Mouse (Mus musculus) erythroblast, embryonic 14.5 days (primary cell): ENCODE data around the gene Cdk11b. TPM values are rescaled to one million over a fixed set of nuclear protein-coding genes. Genes with fewer than 3 reads are reported as not detected.

Source experiments
- H3K27me3 ChIP-seq: 2 replicates; pipeline ENCODE4 v1.6.1; 2012; ENCODE audit warnings: inconsistent platforms; ENCODE audit not compliant: control insufficient read depth
- H3K36me3 ChIP-seq: 2 replicates; pipeline ENCODE4 v1.6.1; 2012; ENCODE audit warnings: mild to moderate bottlenecking, inconsistent platforms; ENCODE audit not compliant: control insufficient read depth
- H3K4me1 ChIP-seq: 2 replicates; pipeline ENCODE4 v1.6.1; 2012; ENCODE audit warnings: inconsistent platforms; ENCODE audit not compliant: control insufficient read depth
- H3K4me3 ChIP-seq: replicated peaks from 2 replicates; pipeline ENCODE3; 2012; ENCODE audit warnings: moderate library complexity, mild to moderate bottlenecking, inconsistent platforms
- H3K9me3 ChIP-seq: 2 replicates; pipeline ENCODE4 v1.6.1; 2012; ENCODE audit warnings: low read length, inconsistent platforms, mixed read lengths; ENCODE audit not compliant: control insufficient read depth
- GATA1 ChIP-seq: IDR thresholded peaks from 2 replicates; pipeline ENCODE4 v1.6.1; 2012; ENCODE audit warnings: low read length, inconsistent platforms, mixed read lengths
- TAL1 ChIP-seq: IDR thresholded peaks from 3 replicates; pipeline ENCODE4 v1.6.1; 2012; ENCODE audit warnings: low read length, inconsistent platforms, mixed read lengths
- polyA plus RNA-seq: library from polyadenylated mRNA; stranded (reverse); fragments of >175 nt; gene quantifications from 2 replicates; pipeline ENCODE4 v1.2.3, GENCODE M21; 2012

The Cdk11b gene
- polyA plus RNA-seq, 1 experiment, result 6.4 TPM

DNA sequence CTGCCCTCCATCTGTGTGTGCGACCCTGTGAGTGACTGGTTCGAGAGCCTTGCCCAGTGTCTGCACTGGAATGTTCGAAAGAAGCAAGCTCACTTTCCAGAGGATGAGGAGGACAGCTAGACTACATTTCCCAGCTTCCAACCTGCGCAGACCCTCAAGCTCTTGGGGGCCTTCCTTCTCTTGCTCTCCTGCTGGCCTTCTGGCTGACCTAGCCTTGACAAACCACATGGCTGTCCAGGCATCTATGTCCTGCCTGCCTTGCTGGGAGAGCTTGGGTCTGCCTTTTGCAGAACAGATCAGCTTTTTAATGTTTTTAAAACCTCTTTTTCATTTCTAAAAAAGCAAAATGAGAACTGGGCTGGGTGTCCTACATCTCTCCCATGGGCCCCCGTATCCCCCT is 35.3 kb upstream of the Cdk11b start:
- Histone ChIP-seq H3K27me3 (no peaks in the 10 kb centered on the region), H3K4me1 (no peaks in the 10 kb centered on the region), H3K9me3 (no peaks in the 10 kb centered on the region), H3K36me3 (peaks cover 64% of the 10 kb centered on the region), H3K4me3 (no peak overlapping the region)
- TF ChIP-seq GATA1 (no peak), TAL1 (no peak)

DNA sequence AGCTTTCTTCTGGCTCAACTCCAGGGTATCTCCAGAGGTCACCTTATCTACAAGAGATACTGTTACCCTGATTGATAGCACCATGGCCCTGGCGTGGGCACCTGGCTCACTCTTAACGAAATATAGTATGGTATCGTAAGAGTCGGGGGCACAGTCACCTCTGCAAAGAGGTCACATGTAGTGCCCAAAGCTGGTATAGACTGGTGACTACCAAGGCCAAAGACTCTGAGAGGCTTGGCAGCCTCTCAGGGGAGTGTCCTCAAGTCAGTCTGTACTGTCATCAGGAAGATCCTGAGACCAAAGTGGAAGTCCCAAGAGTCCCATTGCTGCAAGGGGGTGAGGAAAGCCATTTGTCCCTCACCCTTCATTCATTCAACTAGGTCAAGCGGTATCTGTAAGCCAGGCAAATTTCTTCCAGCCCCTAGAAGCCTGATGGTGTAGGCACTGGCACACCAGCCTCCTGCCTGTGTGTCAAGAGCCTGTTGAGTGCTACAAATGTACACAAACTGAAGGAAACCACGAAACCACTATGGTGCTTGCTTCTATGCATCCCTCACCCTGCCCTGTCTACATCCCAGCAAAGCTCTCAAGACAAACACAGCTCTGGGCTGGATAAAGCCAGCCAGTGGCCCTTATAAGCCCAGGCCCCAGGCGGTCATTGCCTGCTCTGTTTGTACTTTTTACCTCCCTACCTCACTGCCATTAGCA is 33.5 kb upstream of the Cdk11b start:
- TF ChIP-seq GATA1 (no peak), TAL1 (no peak)
- Histone ChIP-seq H3K36me3 (peaks cover 47% of the 10 kb centered on the region), H3K9me3 (no peaks in the 10 kb centered on the region), H3K4me3 (no peak overlapping the region), H3K4me1 (peaks cover 3% of the 10 kb centered on the region), H3K27me3 (no peaks in the 10 kb centered on the region)

GRCm38 (mm10) chr4:155593780-155594179 is 30.9 kb upstream of the Cdk11b start:
- Histone ChIP-seq H3K27me3 (no peaks in the 10 kb centered on the region), H3K9me3 (no peaks in the 10 kb centered on the region), H3K4me1 (peaks cover 26% of the 10 kb centered on the region), H3K36me3 (peaks cover 21% of the 10 kb centered on the region), H3K4me3 (no peak overlapping the region)
- TF ChIP-seq GATA1 (no peak), TAL1 (no peak)

- H3K4me3 ChIP-seq, result no peak overlapping the region
- 0 out of 2 replicates have a peak, but pooled peaks cover 2% of the 10 kb centered on the region for H3K36me3 ChIP-seq
- H3K27me3 ChIP-seq, result no peaks in the 10 kb centered on the region
- H3K9me3 ChIP-seq, result no peaks in the 10 kb centered on the region
- H3K4me1 ChIP-seq, result peaks cover 45% of the 10 kb centered on the region
- no peak for TF ChIP-seq GATA1
- no peak for TF ChIP-seq TAL1
These were observed 28.9 kb upstream of the Cdk11b start for GRCm38 (mm10) chr4:155595777-155596176.

DNA sequence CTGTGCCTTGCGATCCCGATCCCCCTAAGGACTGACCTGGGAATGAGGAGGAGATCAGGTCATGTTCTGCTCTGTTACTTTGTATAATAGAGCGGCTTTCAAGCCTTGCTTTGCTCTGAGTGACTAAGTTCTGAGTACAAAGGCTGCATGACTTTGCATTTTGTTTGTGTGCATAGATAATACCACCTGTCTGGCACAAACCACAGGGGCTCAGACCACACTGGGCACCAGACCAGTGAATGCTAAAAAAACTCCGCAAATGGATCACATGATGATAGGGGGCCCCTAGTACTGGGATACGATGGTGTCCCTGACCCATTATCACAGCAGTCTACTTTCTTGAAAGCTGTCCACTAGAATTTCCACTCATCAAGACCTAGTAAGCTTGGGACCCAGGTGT is 28.0 kb upstream of the Cdk11b start:
- Histone ChIP-seq H3K4me1 (peaks cover 49% of the 10 kb centered on the region), H3K4me3 (no peak overlapping the region), H3K9me3 (no peaks in the 10 kb centered on the region), H3K27me3 (no peaks in the 10 kb centered on the region), H3K36me3 (no peaks in the 10 kb centered on the region)
- TF ChIP-seq TAL1 (no peak), GATA1 (no peak)

- Histone ChIP-seq H3K27me3 (no peaks in the 10 kb centered on the region), H3K36me3 (peaks cover 8% of the 10 kb centered on the region), H3K4me3 (no peak overlapping the region), H3K4me1 (peaks cover 64% of the 10 kb centered on the region), H3K9me3 (no peaks in the 10 kb centered on the region)
- TF ChIP-seq GATA1 (no peak), TAL1 (no peak)
These were observed 26.1 kb upstream of the Cdk11b start for GRCm38 (mm10) chr4:155598536-155598935.

DNA sequence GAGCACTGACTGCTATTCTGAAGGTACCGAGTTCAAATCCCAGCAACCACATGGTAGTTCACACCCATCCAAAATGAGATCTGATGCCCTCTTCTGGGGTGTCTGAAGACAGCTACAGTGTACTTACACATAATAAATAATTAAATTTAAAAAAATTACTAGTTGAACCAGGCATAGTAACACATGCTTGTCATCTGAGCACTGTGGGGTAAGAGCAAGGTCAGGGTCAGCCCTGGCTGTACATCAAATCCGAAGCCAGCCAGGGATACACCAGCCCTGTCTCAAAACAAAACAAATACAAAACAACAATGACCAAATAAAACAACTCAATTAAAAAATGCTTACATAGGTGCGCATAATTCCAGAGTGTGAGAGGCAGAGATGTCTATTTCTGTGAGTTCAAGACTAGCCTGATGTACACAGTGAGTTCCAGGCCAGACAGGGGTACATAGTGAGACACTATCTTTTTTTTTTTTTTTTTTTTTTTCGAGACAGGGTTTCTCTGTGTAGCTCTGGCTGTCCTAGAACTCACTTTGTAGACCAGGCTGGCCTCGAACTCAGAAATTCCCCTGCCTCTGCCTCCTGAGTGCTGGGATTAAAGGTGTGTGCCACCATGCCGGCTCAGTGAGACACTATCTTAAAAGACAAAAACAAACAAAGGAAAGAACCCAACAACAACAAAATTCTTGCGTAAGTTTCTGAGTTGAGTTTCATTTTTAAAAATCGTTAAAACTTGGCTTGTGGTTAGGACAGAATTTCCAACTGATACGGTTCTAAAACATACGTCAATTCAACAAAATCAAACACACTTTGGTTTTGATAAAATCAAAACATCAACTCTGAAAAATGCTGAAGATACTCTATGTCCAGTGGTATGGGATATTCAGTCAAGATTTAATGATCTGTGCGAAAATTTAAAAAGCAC is 24.5 kb upstream of the Cdk11b start:
- peaks cover 22% of the 10 kb centered on the region for H3K36me3 ChIP-seq
- H3K9me3 ChIP-seq, result no peaks in the 10 kb centered on the region
- no peaks in the 10 kb centered on the region for H3K27me3 ChIP-seq
- no peak for TF ChIP-seq GATA1
- no peak for TF ChIP-seq TAL1
- peak overlapping the region; percentile 97 for H3K4me3 ChIP-seq
- H3K4me1 ChIP-seq, result peaks cover 78% of the 10 kb centered on the region

- peaks cover 32% of the 10 kb centered on the region for H3K36me3 ChIP-seq
- H3K9me3 ChIP-seq, result no peaks in the 10 kb centered on the region
- H3K4me3 ChIP-seq, result peak within 1 kb of the TSS; percentile 97
- H3K27me3 ChIP-seq, result no peaks in the 10 kb centered on the region
- no peak for TF ChIP-seq TAL1
- no peak for TF ChIP-seq GATA1
- peaks cover 74% of the 10 kb centered on the region for H3K4me1 ChIP-seq
These were observed 23.3 kb upstream of the Cdk11b start, which contains the start of gene Slc35e2 for GRCm38 (mm10) chr4:155601091-155601996. Gene Slc35e2, plus strand, starts transcription at chr4:155601416.
